ENCODE assay signal across 10 mouse cellular contexts in genomic region chr17:73194575-73194974, GRCm38 (mm10).
A peak's percentile ranks its signal among the peaks of the same experiment; 100 is the strongest.
DNase-seq lines count a peak whose midpoint lies in the region.
"Had no signal": no experiment of that assay in that cellular context is flagged by ENCODE, and none has a peak within 500 bp of the region (broad histone marks: within the 10 kb centered on the region; RNA-seq: fewer than 3 reads in every experiment).

No protein-coding gene starts in this region.

- H3K9me3 ChIP-seq in forebrain, embryonic 10.5 days = no peaks in the 10 kb centered on the region
- H3K9me3 ChIP-seq: liver, embryonic 13.5 days had no signal

- 96% methylated on average over 6 of the region's 6 CpGs for WGBS in forebrain, embryonic 10.5 days

- no peaks in the 10 kb centered on the region for H3K4me1 ChIP-seq in forebrain, embryonic 10.5 days
- H3K4me1 ChIP-seq: liver, embryonic 13.5 days had no signal

- H3K27me3 ChIP-seq in forebrain, embryonic 10.5 days (ENCODE audit: poor library complexity, severe bottlenecking) = no peaks in the 10 kb centered on the region
- H3K27me3 ChIP-seq: liver, embryonic 13.5 days had no signal

- H3K36me3 ChIP-seq in forebrain, embryonic 10.5 days (replicated peaks) = peaks cover 9% of the 10 kb centered on the region
- H3K36me3 ChIP-seq: liver, embryonic 13.5 days had no signal

- no peak overlapping the region for H3K4me3 ChIP-seq in forebrain, embryonic 10.5 days
- H3K4me3 ChIP-seq: liver, embryonic 13.5 days had no signal

- no peak overlapping the region for H3K27ac ChIP-seq in forebrain, embryonic 10.5 days
- H3K27ac ChIP-seq: liver, embryonic 13.5 days had no signal

- DNase-seq in layer of hippocampus, adult 11-12 months (ENCODE audit: low spot score) = peak; percentile 18
- no peak for DNase-seq in layer of hippocampus, adult 9-10 months (ENCODE audit: low spot score)
- DNase-seq in adrenal gland, adult 2 months = peak; percentile 45
- DNase-seq in gastrocnemius, postnatal 25 days = peak; percentile 74
- peak; percentile 45 for DNase-seq in lung, postnatal 14 days
- no peak for DNase-seq in spleen, postnatal 36 days (ENCODE audit: low spot score in 2 of 2)
- no peak for DNase-seq in T-cell, adult 2 months (ENCODE audit: low spot score)
- DNase-seq in forebrain, embryonic 10.5 days (ENCODE audit: extremely low spot score, low spot score) = no peak
- DNase-seq: liver, embryonic 13.5 days; thymus, postnatal 14 days had no signal

Comparison
In these comparisons a context has a peak if more than half of its experiments do, and no peak if none do; other contexts are left out.
1. DNase-seq: peak in layer of hippocampus, adult 11-12 months (single experiment), adrenal gland, adult 2 months (single experiment), gastrocnemius, postnatal 25 days (single experiment) and lung, postnatal 14 days (single experiment); none in layer of hippocampus, adult 9-10 months (single experiment), spleen, postnatal 36 days (0 of 2), T-cell, adult 2 months (single experiment) and forebrain, embryonic 10.5 days (single experiment).